Mouse (Mus musculus): ENCODE measurements around the gene Tert. TPM values are rescaled to one million over a fixed set of nuclear protein-coding genes. Genes with fewer than 3 reads are reported as not detected.
A peak's percentile ranks its signal among the peaks of the same experiment; 100 is the strongest.

Gene Tert
- polyA plus RNA-seq, 1 experiment from 2014 or later: 3.4 TPM

DNA sequence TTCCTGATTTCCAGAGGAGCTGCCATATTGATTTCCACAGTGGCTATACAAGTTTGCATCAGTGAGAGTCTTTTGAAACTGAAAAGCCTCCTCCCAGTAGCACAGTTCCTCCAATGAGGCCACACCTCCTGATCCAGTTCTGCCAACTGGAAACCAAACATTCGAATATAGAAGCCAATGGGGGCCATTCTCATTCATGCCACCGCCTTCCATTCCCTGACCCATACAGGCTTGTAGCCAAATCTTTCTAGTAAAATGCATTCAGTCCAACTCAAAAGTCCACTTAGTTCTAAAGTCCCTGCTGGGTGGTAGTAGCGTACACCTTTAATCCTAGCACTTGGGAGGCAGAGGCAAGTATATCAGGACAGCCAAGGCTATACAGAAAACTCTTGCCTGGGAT lies 26.6 kb downstream of the Tert start:
- H3K27ac ChIP-seq (ENCODE audit: low read length): no peak overlapping the region
- H3K27me3 ChIP-seq (ENCODE audit: control insufficient read depth, insufficient read depth, low read depth, low read length): no peaks in the 10 kb centered on the region
- ATAC-seq (ENCODE audit: low read depth): no peak
- no peak overlapping the region for H3K4me3 ChIP-seq (ENCODE audit: low read length)
- H3K4me1 ChIP-seq (replicated peaks; ENCODE audit: control insufficient read depth, insufficient read depth, low read length): no peaks in the 10 kb centered on the region
- no peak overlapping the region for H3K4me2 ChIP-seq (ENCODE audit: low read depth, low read length)
- H3K36me3 ChIP-seq (ENCODE audit: control insufficient read depth, insufficient read depth, low read length): peaks cover 3% of the 10 kb centered on the region; the same call in 1 of the 2 replicates
- no peak overlapping the region for H3K9ac ChIP-seq (ENCODE audit: low read length)
- 78% methylated on average over 3 of the region's 3 CpGs for WGBS
- no peaks in the 10 kb centered on the region for H3K9me3 ChIP-seq (ENCODE audit: control insufficient read depth, low read length)

DNA sequence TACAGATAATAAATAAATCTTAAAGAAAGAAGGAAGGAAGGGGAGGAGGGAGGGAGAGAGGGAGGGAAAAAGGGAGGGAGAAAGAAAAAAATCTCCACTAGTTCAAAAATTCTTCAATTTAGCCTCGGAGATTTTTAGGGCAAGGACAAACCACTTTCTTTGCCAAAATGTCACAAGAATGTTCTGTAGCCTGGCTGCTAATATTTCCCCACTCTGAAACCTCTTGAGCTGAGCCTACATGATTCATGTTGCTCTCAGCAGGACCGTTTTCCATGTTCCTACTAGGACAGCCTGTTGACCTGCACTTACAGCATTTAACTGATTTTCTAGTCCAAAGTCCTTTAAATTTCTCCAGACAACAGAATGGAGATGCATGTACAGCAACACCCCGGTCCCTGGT lies 28.3 kb downstream of the Tert start:
- Histone ChIP-seq H3K9ac (ENCODE audit: low read length) (no peak overlapping the region), H3K9me3 (ENCODE audit: control insufficient read depth, low read length) (no peaks in the 10 kb centered on the region), H3K4me1 (replicated peaks; ENCODE audit: control insufficient read depth, insufficient read depth, low read length) (no peaks in the 10 kb centered on the region), H3K4me3 (ENCODE audit: low read length) (no peak overlapping the region), H3K27ac (ENCODE audit: low read length) (no peak overlapping the region), H3K36me3 (ENCODE audit: control insufficient read depth, insufficient read depth, low read length) (no peaks in the 10 kb centered on the region), H3K27me3 (ENCODE audit: control insufficient read depth, insufficient read depth, low read depth, low read length) (no peaks in the 10 kb centered on the region), H3K4me2 (ENCODE audit: low read depth, low read length) (no peak overlapping the region)
- WGBS: 57% methylated on average over 3 of the region's 3 CpGs
- ATAC-seq (ENCODE audit: low read depth): no peak

DNA sequence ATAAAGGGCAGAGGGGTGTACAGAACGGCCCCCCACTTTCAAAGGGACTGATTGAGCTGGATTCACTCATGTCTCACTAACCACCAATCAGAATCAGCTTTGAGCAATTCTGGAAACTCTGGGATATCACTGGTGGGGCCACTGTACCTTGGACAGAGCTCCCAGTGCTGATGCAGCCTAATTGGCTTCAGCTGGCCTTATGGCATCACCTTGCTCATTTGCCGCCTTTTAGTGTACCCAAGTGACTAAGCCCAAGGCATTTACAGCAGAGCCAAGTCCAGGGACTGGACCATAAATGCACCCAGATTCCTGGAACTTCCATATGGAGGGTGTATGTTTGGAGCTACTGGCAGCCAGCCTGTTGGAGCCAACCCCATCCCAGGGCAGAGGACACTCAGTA lies 32.2 kb downstream of the Tert start:
- WGBS: 45% methylated on average over 2 of the region's 2 CpGs
- H3K4me1 ChIP-seq (replicated peaks; ENCODE audit: control insufficient read depth, insufficient read depth, low read length): no peaks in the 10 kb centered on the region
- no peaks in the 10 kb centered on the region for H3K27me3 ChIP-seq (ENCODE audit: control insufficient read depth, insufficient read depth, low read depth, low read length)
- H3K4me2 ChIP-seq (ENCODE audit: low read depth, low read length): no peak overlapping the region
- ATAC-seq (ENCODE audit: low read depth): no peak
- H3K9me3 ChIP-seq (ENCODE audit: control insufficient read depth, low read length): no peaks in the 10 kb centered on the region
- H3K27ac ChIP-seq (ENCODE audit: low read length): no peak overlapping the region
- H3K9ac ChIP-seq (ENCODE audit: low read length): no peak overlapping the region
- no peak overlapping the region for H3K4me3 ChIP-seq (ENCODE audit: low read length)
- H3K36me3 ChIP-seq (ENCODE audit: control insufficient read depth, insufficient read depth, low read length): no peaks in the 10 kb centered on the region

DNA sequence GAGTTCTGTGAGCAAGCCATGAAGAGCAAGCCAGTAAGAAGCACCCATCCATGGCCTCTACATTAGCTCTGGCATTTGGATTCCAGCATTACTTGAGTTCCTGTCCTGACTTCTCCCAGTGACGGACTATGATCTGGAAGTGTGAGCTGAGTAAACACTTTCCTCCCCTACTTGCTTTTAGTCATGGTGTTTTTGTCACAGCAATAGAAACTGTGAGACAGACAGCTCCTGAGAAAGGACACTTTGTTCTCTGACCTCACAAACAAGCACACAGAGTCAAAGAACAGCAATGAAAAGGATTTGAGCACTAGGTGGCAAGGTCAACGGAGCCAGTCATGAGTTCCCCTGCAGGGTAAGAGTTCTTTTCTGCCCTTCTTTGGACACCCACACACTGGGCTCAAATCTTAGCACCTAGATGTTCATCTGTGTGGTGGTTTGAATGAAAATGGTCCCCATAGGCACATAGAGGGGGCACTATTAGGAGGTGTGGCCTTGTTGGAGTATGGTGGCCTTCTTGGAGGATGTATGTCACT lies 33.5 kb downstream of the Tert start:
- no peaks in the 10 kb centered on the region for H3K27me3 ChIP-seq (ENCODE audit: control insufficient read depth, insufficient read depth, low read depth, low read length)
- no peak for ATAC-seq (ENCODE audit: low read depth)
- no peak overlapping the region for H3K27ac ChIP-seq (ENCODE audit: low read length)
- WGBS: 57% methylated on average over 2 of the region's 2 CpGs
- H3K4me3 ChIP-seq (ENCODE audit: low read length): no peak overlapping the region
- no peak overlapping the region for H3K9ac ChIP-seq (ENCODE audit: low read length)
- H3K36me3 ChIP-seq (ENCODE audit: control insufficient read depth, insufficient read depth, low read length): no peaks in the 10 kb centered on the region
- H3K4me1 ChIP-seq (replicated peaks; ENCODE audit: control insufficient read depth, insufficient read depth, low read length): no peaks in the 10 kb centered on the region
- H3K4me2 ChIP-seq (ENCODE audit: low read depth, low read length): no peak overlapping the region
- no peaks in the 10 kb centered on the region for H3K9me3 ChIP-seq (ENCODE audit: control insufficient read depth, low read length)

DNA sequence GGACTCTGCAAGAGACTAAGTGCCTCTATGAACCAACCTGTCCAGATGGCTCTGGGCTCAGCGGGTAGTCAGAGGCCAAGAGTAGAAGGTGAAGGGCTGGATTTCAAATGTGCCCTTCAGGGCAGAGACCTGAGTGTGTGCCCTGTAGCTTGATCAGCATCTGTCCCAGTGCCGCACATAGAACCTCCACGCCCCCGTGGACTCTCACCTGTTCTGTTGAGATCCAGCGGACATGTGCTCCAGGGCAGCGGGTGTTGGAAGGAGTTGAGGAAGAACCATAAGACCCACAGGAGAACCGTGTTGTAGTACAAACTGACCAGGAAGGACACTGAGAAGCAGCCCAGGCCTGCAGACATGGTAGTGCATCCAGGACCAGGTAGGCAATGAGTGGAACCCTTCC lies 48.5 kb downstream of the Tert start:
- H3K36me3 ChIP-seq (ENCODE audit: control insufficient read depth, insufficient read depth, low read length): no peaks in the 10 kb centered on the region
- H3K27me3 ChIP-seq (ENCODE audit: control insufficient read depth, insufficient read depth, low read depth, low read length): no peaks in the 10 kb centered on the region

DNA sequence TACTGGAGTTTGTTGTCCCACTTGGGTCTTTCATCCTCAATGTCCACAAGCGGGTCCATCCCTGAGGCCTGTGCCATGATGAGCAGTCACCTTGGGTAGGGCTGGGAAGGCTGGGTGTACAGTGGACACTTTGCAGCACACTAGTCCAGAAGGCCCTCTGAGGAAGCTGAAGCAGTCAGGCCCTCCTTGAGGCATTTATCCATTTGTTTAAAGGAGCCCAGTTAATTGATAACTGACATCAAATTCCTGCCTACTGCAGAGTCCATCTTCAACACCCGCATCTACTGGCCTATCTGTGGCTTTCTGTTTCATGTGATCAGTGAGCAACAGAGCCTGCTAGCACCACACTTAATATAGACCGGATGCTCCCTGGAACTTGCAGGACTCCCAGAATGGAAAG lies 51.1 kb downstream of the Tert start, which contains the start of gene Slc6a18:
Slc6a18 (minus strand) TSS at position 171 of the 400 bp plus-strand sequence.
- H3K4me1 ChIP-seq (replicated peaks; ENCODE audit: control insufficient read depth, insufficient read depth, low read length): no peaks in the 10 kb centered on the region
- 71% methylated on average over 3 of the region's 3 CpGs for WGBS

More for the DNA sequence above, 48.5 kb downstream of the Tert start:
- Histone ChIP-seq H3K4me1 (replicated peaks; ENCODE audit: control insufficient read depth, insufficient read depth, low read length) (no peaks in the 10 kb centered on the region), H3K4me3 (ENCODE audit: low read length) (no peak overlapping the region), H3K4me2 (ENCODE audit: low read depth, low read length) (no peak overlapping the region), H3K9me3 (ENCODE audit: control insufficient read depth, low read length) (no peaks in the 10 kb centered on the region), H3K9ac (ENCODE audit: low read length) (no peak overlapping the region), H3K27ac (ENCODE audit: low read length) (no peak overlapping the region)
- ATAC-seq (ENCODE audit: low read depth): no peak
- WGBS: 85% methylated on average over 7 of the region's 7 CpGs

DNA sequence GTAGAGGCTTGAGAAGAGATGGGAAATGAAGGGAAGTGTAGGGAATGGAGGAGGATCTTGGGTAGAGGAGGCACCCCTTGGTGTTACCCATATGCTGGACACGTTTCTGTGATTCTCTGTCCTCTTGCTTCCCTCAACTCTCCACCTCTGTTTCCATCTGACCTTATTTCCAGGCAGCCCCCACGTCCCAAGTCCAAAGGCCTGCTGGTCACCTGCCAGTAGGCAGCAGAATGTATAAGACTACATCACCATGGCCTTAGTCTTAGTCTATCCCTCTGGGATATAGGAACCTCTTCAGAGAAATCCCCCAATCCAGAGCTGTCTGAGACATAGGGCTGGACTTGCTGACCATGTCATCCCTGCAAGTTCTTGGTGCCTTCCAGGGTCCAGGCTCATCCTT lies 52.6 kb downstream of the Tert start:
- H3K4me2 ChIP-seq (ENCODE audit: low read depth, low read length): no peak overlapping the region
- H3K4me3 ChIP-seq (ENCODE audit: low read length): no peak overlapping the region
- no peak for ATAC-seq (ENCODE audit: low read depth)
- no peaks in the 10 kb centered on the region for H3K4me1 ChIP-seq (replicated peaks; ENCODE audit: control insufficient read depth, insufficient read depth, low read length)
- 53% methylated on average over 2 of the region's 2 CpGs for WGBS
- no peaks in the 10 kb centered on the region for H3K36me3 ChIP-seq (ENCODE audit: control insufficient read depth, insufficient read depth, low read length)
- no peaks in the 10 kb centered on the region for H3K27me3 ChIP-seq (ENCODE audit: control insufficient read depth, insufficient read depth, low read depth, low read length)
- H3K9me3 ChIP-seq (ENCODE audit: control insufficient read depth, low read length): no peaks in the 10 kb centered on the region
- H3K9ac ChIP-seq (ENCODE audit: low read length): no peak overlapping the region
- H3K27ac ChIP-seq (ENCODE audit: low read length): no peak overlapping the region

More for the DNA sequence above, 51.1 kb downstream of the Tert start, which contains the start of gene Slc6a18:
- Histone ChIP-seq H3K27me3 (ENCODE audit: control insufficient read depth, insufficient read depth, low read depth, low read length) (no peaks in the 10 kb centered on the region), H3K4me2 (ENCODE audit: low read depth, low read length) (no peak within 1 kb of the TSS), H3K9ac (ENCODE audit: low read length) (no peak within 1 kb of the TSS), H3K9me3 (ENCODE audit: control insufficient read depth, low read length) (no peaks in the 10 kb centered on the region), H3K4me3 (ENCODE audit: low read length) (no peak within 1 kb of the TSS), H3K36me3 (ENCODE audit: control insufficient read depth, insufficient read depth, low read length) (no peaks in the 10 kb centered on the region), H3K27ac (ENCODE audit: low read length) (no peak within 1 kb of the TSS)
- ATAC-seq (ENCODE audit: low read depth): no peak

DNA sequence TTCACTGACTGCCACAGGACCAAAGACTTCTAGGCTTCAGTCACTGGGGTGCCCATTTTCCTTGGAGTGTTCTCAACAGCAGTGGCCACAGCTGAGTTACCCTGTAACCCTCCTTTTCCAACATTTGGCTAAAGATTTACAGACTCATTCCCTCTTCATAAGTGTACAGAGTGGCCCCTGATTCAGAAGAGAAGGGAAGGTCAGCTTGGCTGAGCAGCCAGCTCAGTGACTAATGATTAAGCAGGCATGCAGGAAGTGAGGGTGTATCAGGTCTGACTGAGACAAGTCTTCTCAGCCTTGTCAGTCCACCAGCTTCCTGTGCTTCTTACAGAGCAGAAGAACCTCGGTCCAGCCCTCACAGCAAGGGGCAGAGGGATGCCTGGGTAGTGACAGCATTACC lies 53.7 kb downstream of the Tert start:
- no peaks in the 10 kb centered on the region for H3K27me3 ChIP-seq (ENCODE audit: control insufficient read depth, insufficient read depth, low read depth, low read length)
- H3K9ac ChIP-seq (ENCODE audit: low read length): no peak overlapping the region
- H3K4me1 ChIP-seq (replicated peaks; ENCODE audit: control insufficient read depth, insufficient read depth, low read length): no peaks in the 10 kb centered on the region
- no peak overlapping the region for H3K27ac ChIP-seq (ENCODE audit: low read length)
- H3K4me3 ChIP-seq (ENCODE audit: low read length): no peak overlapping the region
- 0 out of 2 replicates have a peak, but pooled peaks have one; percentile 17 for ATAC-seq (ENCODE audit: low read depth)
- WGBS: 11% methylated on average over 1 of the region's 1 CpGs
- H3K4me2 ChIP-seq (ENCODE audit: low read depth, low read length): no peak overlapping the region
- H3K36me3 ChIP-seq (ENCODE audit: control insufficient read depth, insufficient read depth, low read length): no peaks in the 10 kb centered on the region
- H3K9me3 ChIP-seq (ENCODE audit: control insufficient read depth, low read length): no peaks in the 10 kb centered on the region

DNA sequence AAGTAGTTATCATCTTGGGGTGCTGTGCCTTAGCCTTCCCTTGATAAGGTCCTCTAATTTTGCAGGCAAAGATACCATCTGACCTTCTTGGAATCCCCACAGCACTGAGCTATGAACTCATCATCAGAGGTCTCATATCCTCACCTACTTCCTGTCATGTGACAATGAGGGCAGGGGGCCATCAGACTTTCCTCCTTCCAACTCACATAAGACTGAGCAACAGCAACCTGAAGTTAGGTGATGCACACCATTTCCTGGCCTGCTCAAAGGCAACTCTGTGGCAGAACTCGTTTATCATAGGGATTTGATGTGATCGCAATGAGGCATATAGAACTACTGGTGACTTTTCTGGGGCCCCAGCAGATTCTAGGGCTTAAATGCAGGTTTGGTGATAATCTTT lies 55.5 kb downstream of the Tert start:
- no peak overlapping the region for H3K9ac ChIP-seq (ENCODE audit: low read length)
- no peaks in the 10 kb centered on the region for H3K9me3 ChIP-seq (ENCODE audit: control insufficient read depth, low read length)
- no peaks in the 10 kb centered on the region for H3K36me3 ChIP-seq (ENCODE audit: control insufficient read depth, insufficient read depth, low read length)
- 79% methylated on average over 2 of the region's 2 CpGs for whole genome bisulfite sequencing
- H3K4me3 ChIP-seq (ENCODE audit: low read length): no peak overlapping the region
- no peak overlapping the region for H3K27ac ChIP-seq (ENCODE audit: low read length)
- H3K27me3 ChIP-seq (ENCODE audit: control insufficient read depth, insufficient read depth, low read depth, low read length): no peaks in the 10 kb centered on the region
- no peaks in the 10 kb centered on the region for H3K4me1 ChIP-seq (replicated peaks; ENCODE audit: control insufficient read depth, insufficient read depth, low read length)
- ATAC-seq (ENCODE audit: low read depth): no peak
- no peak overlapping the region for H3K4me2 ChIP-seq (ENCODE audit: low read depth, low read length)

DNA sequence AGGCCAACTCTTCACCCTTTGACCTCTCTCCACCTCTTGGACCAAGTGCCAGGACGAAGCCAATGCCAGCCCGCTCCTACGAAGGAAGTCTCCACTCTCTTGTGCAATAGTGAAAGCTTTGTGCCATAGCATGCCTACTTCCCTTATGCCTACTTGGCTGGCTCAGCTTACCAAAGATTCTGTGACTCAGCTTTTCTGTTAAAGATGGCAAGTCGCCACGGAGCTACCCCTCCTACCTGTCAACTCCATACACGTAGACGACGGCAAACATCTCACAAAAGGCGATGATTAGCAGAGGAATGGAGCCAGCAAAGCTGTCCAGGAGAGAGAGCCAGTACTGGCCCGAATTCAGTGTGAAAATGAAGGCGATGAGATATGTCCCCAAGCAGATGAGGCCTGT lies 57.0 kb downstream of the Tert start:
- Histone ChIP-seq H3K9me3 (ENCODE audit: control insufficient read depth, low read length) (no peaks in the 10 kb centered on the region), H3K4me1 (replicated peaks; ENCODE audit: control insufficient read depth, insufficient read depth, low read length) (no peaks in the 10 kb centered on the region), H3K4me3 (ENCODE audit: low read length) (no peak overlapping the region), H3K4me2 (ENCODE audit: low read depth, low read length) (no peak overlapping the region), H3K27ac (ENCODE audit: low read length) (no peak overlapping the region), H3K9ac (ENCODE audit: low read length) (no peak overlapping the region), H3K27me3 (ENCODE audit: control insufficient read depth, insufficient read depth, low read depth, low read length) (no peaks in the 10 kb centered on the region), H3K36me3 (ENCODE audit: control insufficient read depth, insufficient read depth, low read length) (no peaks in the 10 kb centered on the region)
- WGBS: 79% methylated on average over 11 of the region's 11 CpGs
- ATAC-seq (ENCODE audit: low read depth): no peak
